Mouse (Mus musculus) embryonic stem cell, embryonic (primary cell): Measurements from ENCODE around the gene Srms.

ENCODE experiments used
- CTCF ChIA-PET, 4 experiments: fragments of 300-600 bp in 2 of 4; fragments of 350-600 bp in 2 of 4; sonication (Branson Sonifier 250); formaldehyde crosslinking; loops; one replicate each; lab custom pipeline; 2022; ENCODE audit warnings: inconsistent platforms in 2 of 4; lab: Charles Lee
- POLR2A ChIA-PET, 4 experiments: fragments of 300-600 bp in 2 of 4; fragments of 350-600 bp in 2 of 4; sonication (Branson Sonifier 250); formaldehyde crosslinking; loops; one replicate each; lab custom pipeline; 2022; ENCODE audit warnings: antibody characterized with exemption in 4 of 4, inconsistent platforms in 1 of 4; lab: Charles Lee

The Srms gene

DNA sequence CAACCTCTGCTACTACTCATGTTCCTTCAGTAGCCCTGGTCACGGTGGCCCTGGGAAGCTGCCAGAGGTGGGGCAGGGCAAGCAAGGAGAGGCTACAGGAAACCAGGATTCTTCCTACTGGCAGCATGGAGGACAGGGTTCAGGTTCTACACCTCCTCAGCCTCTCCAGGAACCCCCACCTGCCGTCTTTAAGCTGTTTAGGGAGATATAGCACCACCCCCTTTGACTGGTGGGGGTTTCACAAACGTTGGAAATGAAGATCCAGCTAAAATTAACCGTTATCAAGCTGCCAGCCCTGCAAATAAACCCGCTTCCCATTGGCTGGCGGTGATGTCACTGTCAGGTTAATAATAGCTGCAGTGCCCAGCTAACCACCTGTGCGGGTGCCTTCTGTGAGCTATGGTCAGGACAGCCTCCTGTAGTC lies 53.9 kb downstream of the Srms start:
- CTCF ChIA-PET: interaction anchor here in 1 of 4 experiments (0.7 to 1.2 kb wide), 3 partner anchors 28 to 520 kb away, joined by 3 to 5 read pairs (median 4); partner anchors contain the start of gene Ppdpf
- POLR2A ChIA-PET: interaction anchor here in 1 of 4 experiments (1.0 to 1.3 kb wide), 2 partner anchors 9 to 28 kb away, joined by 3 to 6 read pairs; partner anchors contain the start of gene Ppdpf

DNA sequence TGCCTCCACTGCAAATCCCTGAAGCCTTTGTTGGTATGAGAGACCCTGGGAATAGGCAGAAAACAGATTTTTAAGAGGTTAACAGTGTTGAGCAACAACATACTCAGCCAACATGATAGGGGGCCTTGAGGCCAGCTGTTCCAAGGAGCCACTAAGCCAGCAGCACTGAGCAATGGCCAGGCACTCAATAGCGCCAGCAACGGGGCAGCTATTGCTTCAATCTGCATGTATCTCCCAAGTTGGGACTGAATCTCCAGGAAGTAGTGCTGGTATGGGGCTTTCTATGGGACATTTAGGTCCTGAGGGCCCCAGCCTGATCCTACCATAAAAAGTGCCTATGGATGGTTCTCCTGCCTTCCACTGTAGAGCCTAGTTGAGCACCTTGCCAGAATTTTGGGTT lies 54.5 kb downstream of the Srms start:
- ChIA-PET CTCF (interaction anchor here in 1 of 4 experiments (1.2 kb wide), 1 partner anchor 29 kb away, joined by 5 read pairs; the partner anchor contains the start of gene Ppdpf), POLR2A (interaction anchor here in 1 of 4 experiments (1.3 kb wide), 1 partner anchor 8 kb away, joined by 3 read pairs; no protein-coding TSS in a partner anchor)

GRCm38 (mm10) chr2:181157716-181158302 lies 55.2 kb downstream of the Srms start:
- CTCF ChIA-PET: interaction anchor here in 1 of 4 experiments (1.0 kb wide), 1 partner anchor 175 kb away, joined by 3 read pairs; no protein-coding TSS in a partner anchor

GRCm38 (mm10) chr2:181157180-181157579 lies 55.8 kb downstream of the Srms start:
- ChIA-PET CTCF (interaction anchor here in 1 of 4 experiments (1.0 kb wide), 1 partner anchor 175 kb away, joined by 3 read pairs; no protein-coding TSS in a partner anchor), POLR2A (interaction anchor here in 1 of 4 experiments (0.6 to 1.3 kb wide), 4 partner anchors 13 to 125 kb away, joined by 3 read pairs; partner anchors contain the start of gene Ppdpf)

More at GRCm38 (mm10) chr2:181157716-181158302, 55.2 kb downstream of the Srms start:
- POLR2A ChIA-PET: interaction anchor here in 1 of 4 experiments (0.6 to 0.7 kb wide), 2 partner anchors 31 to 125 kb away, joined by 3 read pairs; no protein-coding TSS in a partner anchor

DNA sequence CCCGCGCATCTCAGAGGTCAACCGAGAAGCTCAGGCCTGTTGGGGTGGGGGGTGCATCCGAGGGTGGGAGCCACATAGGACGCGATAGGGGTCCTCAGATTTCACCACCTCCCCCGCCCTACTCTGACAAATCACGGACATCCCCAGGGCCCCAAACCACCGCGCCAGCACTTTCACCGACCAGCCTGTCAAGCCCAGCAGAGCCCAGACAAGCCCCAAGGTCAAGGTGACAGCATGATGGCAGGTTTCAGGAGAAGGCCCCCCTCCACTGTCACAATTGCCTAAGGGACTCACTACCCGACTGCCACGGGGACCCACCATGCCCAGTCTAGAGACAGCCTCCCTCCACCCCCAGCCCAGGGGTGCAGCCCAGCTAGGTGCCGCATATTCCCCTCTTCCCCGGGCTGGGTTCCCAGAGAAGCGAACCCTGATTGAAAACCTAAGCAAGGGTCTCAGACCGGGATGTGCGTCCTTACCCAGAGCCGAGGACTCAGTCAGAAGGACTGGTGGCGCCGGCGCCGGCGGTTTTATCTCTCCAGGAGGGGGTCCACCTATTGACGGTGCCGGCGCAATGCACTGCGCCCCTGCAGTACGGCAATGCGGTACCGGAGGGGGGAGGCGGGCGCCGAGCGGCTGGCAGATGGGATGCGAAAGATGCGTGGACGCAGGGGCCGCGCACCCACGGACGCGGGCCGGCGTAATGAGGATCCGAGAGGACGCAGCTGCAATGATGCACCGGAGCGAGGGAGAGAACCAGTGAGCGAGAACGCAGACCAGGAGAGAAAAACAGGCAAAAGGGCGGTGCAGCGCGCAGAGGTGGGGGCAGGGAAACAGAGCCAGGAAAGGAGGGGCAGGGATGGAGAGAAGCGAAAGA lies 56.5 kb downstream of the Srms start, which contains the start of gene Eef1a2:
Gene Eef1a2 (minus strand): TSS at position 767 of the 874 bp plus-strand sequence.
- CTCF ChIA-PET: interaction anchor here in 2 of 4 experiments (0.6 to 1.1 kb wide), 4 partner anchors 34 to 176 kb away, joined by 3 to 4 read pairs (median 3); no protein-coding TSS in a partner anchor
- POLR2A ChIA-PET: interaction anchor here in 2 of 4 experiments (0.6 to 1.4 kb wide), 8 partner anchors 13 to 1351 kb away, joined by 3 to 7 read pairs (median 3); partner anchors contain the start of gene Ppdpf (in 1 of the 2)

DNA sequence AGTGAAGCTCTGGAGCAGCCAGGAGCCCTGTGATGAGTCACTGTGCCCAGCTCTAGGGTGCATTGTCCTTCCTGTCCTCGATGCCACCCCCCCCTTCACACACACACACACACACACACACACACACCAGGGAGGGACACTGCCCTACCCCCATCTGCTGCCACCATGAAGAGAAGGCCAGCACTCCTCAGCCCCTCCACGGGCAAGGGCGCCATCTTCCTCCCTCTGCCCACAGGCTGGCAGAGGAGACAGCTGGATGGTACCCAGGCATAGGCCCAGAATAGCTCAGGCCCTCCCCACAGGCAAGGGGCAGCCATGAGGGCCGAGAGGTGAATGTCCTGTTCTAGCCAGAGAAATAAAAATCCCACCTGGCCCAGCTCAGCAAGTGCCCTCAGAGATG lies 57.2 kb downstream of the Srms start:
- ChIA-PET CTCF (interaction anchor here in 2 of 4 experiments (0.6 to 1.1 kb wide), 3 partner anchors 34 to 171 kb away, joined by 3 to 4 read pairs (median 3); no protein-coding TSS in a partner anchor), POLR2A (interaction anchor here in 3 of 4 experiments (0.5 to 1.9 kb wide), 10 partner anchors 12 to 1351 kb away, joined by 3 to 7 read pairs (median 3); partner anchors contain the start of gene Ppdpf (in 1 of the 3))
